Mouse (Mus musculus) limb, embryonic 14.5 days (tissue): Measurements from ENCODE around the gene Myadm. TPM values are rescaled to one million over a fixed set of nuclear protein-coding genes. Genes with fewer than 3 reads are reported as not detected.
"Not testable (repeated sequence)": the region's sequence is repeated elsewhere in the genome, so short reads cannot be mapped to it uniquely, and the experiment has no call there.

Experiments
- ATAC-seq: fragments of 200-750 bp; cut with Nextera tagmentation; 2 replicates; pipeline ENCODE4 v1.8.0; 2017; ENCODE audit warnings: low read depth, moderate number of reproducible peaks, moderate TSS enrichment; ENCODE audit not compliant: low FRiP score
- DNase-seq: peaks from one replicate; pipeline ENCODE4 v3.0.0-alpha.2; 2015; ENCODE audit warnings: low spot score
- H3K27ac ChIP-seq: fragments of 300-500 bp; sonication (generic); replicated peaks from 2 replicates; pipeline ENCODE4 v1.5.1; 2014; ENCODE audit warnings: low read depth, mild to moderate bottlenecking, low read length, moderate library complexity, mixed read lengths
- H3K27me3 ChIP-seq: fragments of 300-500 bp; sonication (generic); 2 replicates; pipeline ENCODE4 v1.6.1; 2014; ENCODE audit warnings: low read length, mixed read lengths; ENCODE audit not compliant: control insufficient read depth, insufficient read depth
- H3K36me3 ChIP-seq: fragments of 300-500 bp; sonication (generic); 2 replicates; pipeline ENCODE4 v1.6.1; 2014; ENCODE audit warnings: mild to moderate bottlenecking, low read length, moderate library complexity, mixed read lengths; ENCODE audit not compliant: control insufficient read depth, insufficient read depth
- H3K4me1 ChIP-seq: fragments of 300-500 bp; sonication (generic); 2 replicates; pipeline ENCODE4 v1.6.1; 2014; ENCODE audit warnings: antibody characterized with exemption, low read length, mixed read lengths; ENCODE audit not compliant: control insufficient read depth, insufficient read depth
- H3K4me2 ChIP-seq: fragments of 300-500 bp; sonication (generic); replicated peaks from 2 replicates; pipeline ENCODE4 v1.6.1; 2014; ENCODE audit warnings: low read depth, mild to moderate bottlenecking, low read length, moderate library complexity; ENCODE audit not compliant: severe bottlenecking
- H3K4me3 ChIP-seq: fragments of 300-500 bp; sonication (generic); replicated peaks from 2 replicates; pipeline ENCODE4 v1.5.1; 2014; ENCODE audit warnings: low read length
- H3K9ac ChIP-seq: fragments of 300-500 bp; sonication (generic); 2 replicates; pipeline ENCODE4 v1.6.1; 2014; ENCODE audit warnings: mild to moderate bottlenecking, low read depth, low read length, moderate library complexity; ENCODE audit not compliant: severe bottlenecking
- H3K9me3 ChIP-seq: fragments of 300-500 bp; sonication (generic); 2 replicates; pipeline ENCODE4 v1.6.1; 2016; ENCODE audit warnings: low read length; ENCODE audit not compliant: control insufficient read depth
- POLR2A ChIP-seq: fragments of 200-500 bp; IDR thresholded peaks from 2 replicates; pipeline ENCODE4 v1.8.0; 2012; ENCODE audit warnings: inconsistent platforms, mild to moderate bottlenecking, moderate library complexity, borderline replicate concordance; ENCODE audit not compliant: insufficient read depth, insufficient read length; ENCODE audit errors: extremely low read depth
- WGBS: fragments of 180-500 bp; shearing (Covaris S2); extraction: QIAGEN DNeasy Blood & Tissue Kit; methylation state at CpG from one replicate; pipeline ENCODE4 v1.1.7; 2014; 5-methylcytosine and 5-hydroxymethylcytosine counted together
- polyA plus RNA-seq, 2 experiments: library from polyadenylated mRNA; depleted of rRNA in 1 of 2; stranded (reverse) in 1 of 2; unstranded in 1 of 2; fragments of >200 nt; fragmentation: Nextera tagmentation in 1 of 2; extraction: Ambion mirVana in 1 of 2; gene quantifications; 2 replicates each; pipeline versions ENCODE4 v1.2.1 to v1.2.3; 2012 to 2014

Gene Myadm
- polyA plus RNA-seq, 2 experiments, result 141 to 209 TPM

GRCm38 (mm10) chr7:3275455-3276170, 13.3 kb upstream of the Myadm start:
- 35% methylated on average over 6 of the region's 6 CpGs for WGBS
- Histone ChIP-seq H3K4me2 (no peak overlapping the region), H3K27ac (0 out of 2 replicates have a peak overlapping the region, but pooled peaks have one; percentile 14), H3K9me3 (no peaks in the 10 kb centered on the region), H3K27me3 (no peaks in the 10 kb centered on the region), H3K36me3 (no peaks in the 10 kb centered on the region), H3K4me3 (no peak overlapping the region), H3K9ac (no peak overlapping the region), H3K4me1 (no peaks in the 10 kb centered on the region; the same call in 1 of the 2 replicates)
- DNase-seq, result no peak
- no peak for TF ChIP-seq POLR2A
- ATAC-seq, result no peak

GRCm38 (mm10) chr7:3276781-3277180, 12.1 kb upstream of the Myadm start:
- not testable (repeated sequence) for H3K4me1 ChIP-seq, H3K27me3 ChIP-seq, ATAC-seq, H3K9me3 ChIP-seq, H3K4me2 ChIP-seq, H3K4me3 ChIP-seq, H3K36me3 ChIP-seq, DNase-seq, H3K27ac ChIP-seq, H3K9ac ChIP-seq
- WGBS, result 39% methylated on average over 4 of the region's 4 CpGs

DNA sequence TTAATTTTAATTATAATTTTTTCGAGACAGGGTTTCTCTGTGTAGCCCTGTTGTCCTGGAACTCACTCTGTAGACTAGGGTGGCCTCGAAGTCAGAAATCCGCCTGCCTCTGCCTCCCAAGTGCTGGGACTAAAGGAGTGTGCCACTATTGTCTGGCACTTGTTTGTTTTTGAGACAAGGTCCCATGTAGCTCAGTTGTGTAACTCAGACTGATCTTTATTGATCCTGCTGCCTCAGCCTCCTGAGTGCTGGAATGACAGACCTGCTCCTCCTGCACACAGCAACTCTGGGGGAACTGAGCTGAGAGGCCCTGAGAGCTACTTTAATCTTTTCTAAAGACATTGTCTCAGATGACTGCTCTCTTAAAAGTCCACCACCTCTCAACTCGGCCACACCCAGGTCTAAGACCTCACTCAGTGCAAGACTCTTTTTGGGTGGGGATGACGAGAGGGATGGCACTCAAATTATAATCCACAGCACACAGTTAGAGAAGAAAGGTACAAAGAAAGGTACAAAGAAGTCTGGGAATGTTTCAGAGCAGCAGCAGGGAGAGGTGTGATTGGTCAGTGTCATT, 8.7 kb upstream of the Myadm start:
- DNase-seq (no peak), ATAC-seq (no peak)
- Histone ChIP-seq H3K27ac (no peak overlapping the region), H3K4me1 (no peaks in the 10 kb centered on the region; the same call in 1 of the 2 replicates), H3K4me2 (no peak overlapping the region), H3K9ac (no peak overlapping the region), H3K27me3 (no peaks in the 10 kb centered on the region), H3K9me3 (no peaks in the 10 kb centered on the region), H3K36me3 (no peaks in the 10 kb centered on the region), H3K4me3 (no peak overlapping the region)
- WGBS, result 76% methylated on average over 5 of the region's 5 CpGs
- TF ChIP-seq POLR2A, result no peak

GRCm38 (mm10) chr7:3280654-3281153, 8.2 kb upstream of the Myadm start:
- no peak for DNase-seq
- Histone ChIP-seq H3K27ac (no peak overlapping the region), H3K4me3 (no peak overlapping the region), H3K4me1 (no peaks in the 10 kb centered on the region), H3K36me3 (no peaks in the 10 kb centered on the region), H3K9ac (no peak overlapping the region), H3K4me2 (no peak overlapping the region), H3K27me3 (no peaks in the 10 kb centered on the region), H3K9me3 (no peaks in the 10 kb centered on the region)
- WGBS, result 50% methylated on average over 8 of the region's 8 CpGs
- TF ChIP-seq POLR2A, result no peak
- no peak for ATAC-seq

DNA sequence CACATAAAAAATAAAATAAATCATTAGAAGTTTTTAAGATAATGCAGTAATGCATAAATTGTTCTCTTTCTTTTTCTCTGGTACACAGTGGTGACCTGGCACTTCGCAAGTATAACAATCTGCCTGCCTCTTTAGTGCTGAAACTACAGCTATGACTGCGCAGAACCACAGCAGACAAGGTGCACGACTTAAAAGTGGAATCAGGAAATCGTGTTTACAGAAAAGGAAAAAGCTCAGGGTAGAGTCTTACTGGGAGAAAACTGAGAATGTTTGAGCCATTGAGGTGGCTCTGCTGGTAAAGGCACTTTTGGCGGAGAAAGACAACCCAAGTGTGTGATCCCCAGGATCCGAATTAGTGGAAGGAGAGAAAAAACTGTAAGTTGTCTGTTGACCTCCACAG, 7.1 kb upstream of the Myadm start:
- Histone ChIP-seq H3K4me1 (no peaks in the 10 kb centered on the region), H3K36me3 (no peaks in the 10 kb centered on the region), H3K27me3 (no peaks in the 10 kb centered on the region), H3K4me2 (no peak overlapping the region), H3K4me3 (no peak overlapping the region), H3K27ac (no peak overlapping the region), H3K9me3 (no peaks in the 10 kb centered on the region), H3K9ac (no peak overlapping the region)
- no peak for DNase-seq
- no peak for TF ChIP-seq POLR2A
- ATAC-seq, result no peak
- WGBS, result 88% methylated on average over 6 of the region's 6 CpGs
